ENCODE assay signal across 29 mouse cellular contexts in the genomic region with DNA sequence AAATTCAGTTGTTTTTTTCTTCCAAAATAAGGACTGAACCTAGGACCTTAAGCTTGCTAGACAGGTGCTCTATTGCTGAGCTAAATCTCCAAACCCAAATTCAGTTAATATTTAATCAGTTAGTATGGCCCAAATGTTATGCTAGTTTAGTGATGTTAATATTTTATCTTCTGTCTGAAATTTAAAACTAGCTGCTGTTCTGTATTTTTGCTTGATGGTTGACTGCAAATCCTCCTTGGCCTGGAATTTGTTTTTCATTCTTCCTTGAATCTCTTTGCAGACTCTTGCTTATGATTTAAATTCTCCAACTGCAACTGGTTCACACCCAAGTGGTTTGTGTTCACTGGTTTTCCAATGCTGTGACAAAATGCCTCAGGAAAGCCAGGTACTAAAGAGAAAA.
"Had no signal": no experiment of that assay in that cellular context is flagged by ENCODE, and none has a peak within 500 bp of the region (broad histone marks: within the 10 kb centered on the region; RNA-seq: fewer than 3 reads in every experiment).

No protein-coding gene starts in this region.

- DNase-seq: cerebellum, adult 2 months; cerebellum, adult 8-10 months; cerebellum, adult 9-10 months; cerebellum, adult 9-11 months; cerebellum, postnatal 10 days; cerebellum, postnatal 14 days; cerebellum, postnatal 25 days; cerebellum, postnatal 36 days; embryo, embryonic 11 days; forebrain, postnatal 0 days; gastrocnemius, adult 2 months; gastrocnemius, postnatal 10 days; gastrocnemius, postnatal 14 days; gastrocnemius, postnatal 25 days; gastrocnemius, postnatal 36 days; heart, adult 11 months; heart, adult 18-20 months; heart, adult 2 months had no signal

- H3K36me3 ChIP-seq: embryonic facial prominence, embryonic 10.5 days; embryonic facial prominence, embryonic 12.5 days; embryonic facial prominence, embryonic 13.5 days; embryonic facial prominence, embryonic 15.5 days; forebrain, embryonic 10.5 days; forebrain, embryonic 12.5 days; forebrain, embryonic 15.5 days had no signal

- H3K27ac ChIP-seq: embryonic facial prominence, embryonic 10.5 days; embryonic facial prominence, embryonic 12.5 days; embryonic facial prominence, embryonic 13.5 days; embryonic facial prominence, embryonic 15.5 days; forebrain, embryonic 10.5 days; forebrain, embryonic 12.5 days; forebrain, embryonic 13.5 days; forebrain, embryonic 15.5 days; gastrocnemius, adult 2 months; heart, adult 2 months had no signal

- H3K9me3 ChIP-seq: embryonic facial prominence, embryonic 10.5 days; embryonic facial prominence, embryonic 12.5 days; embryonic facial prominence, embryonic 13.5 days; embryonic facial prominence, embryonic 15.5 days; forebrain, embryonic 10.5 days; forebrain, embryonic 12.5 days; forebrain, embryonic 13.5 days; forebrain, embryonic 15.5 days had no signal

- H3K4me2 ChIP-seq: embryonic facial prominence, embryonic 12.5 days; embryonic facial prominence, embryonic 13.5 days; embryonic facial prominence, embryonic 15.5 days; forebrain, embryonic 12.5 days; forebrain, embryonic 13.5 days; forebrain, embryonic 15.5 days had no signal

- H3K9ac ChIP-seq: embryonic facial prominence, embryonic 12.5 days; embryonic facial prominence, embryonic 13.5 days; embryonic facial prominence, embryonic 15.5 days; forebrain, embryonic 12.5 days; forebrain, embryonic 13.5 days; forebrain, embryonic 15.5 days; forebrain, postnatal 0 days had no signal

- ATAC-seq: forebrain, embryonic 13.5 days; forebrain, embryonic 14.5 days; forebrain, embryonic 15.5 days; forebrain, embryonic 16.5 days; forebrain, postnatal 0 days had no signal

- H3K4me3 ChIP-seq: embryonic facial prominence, embryonic 10.5 days; embryonic facial prominence, embryonic 12.5 days; embryonic facial prominence, embryonic 13.5 days; embryonic facial prominence, embryonic 15.5 days; erythroblast, embryonic 14.5 days; forebrain, embryonic 10.5 days; forebrain, embryonic 12.5 days; forebrain, embryonic 13.5 days; forebrain, embryonic 15.5 days; gastrocnemius, adult 2 months; heart, adult 2 months had no signal

- H3K27me3 ChIP-seq: embryonic facial prominence, embryonic 12.5 days; embryonic facial prominence, embryonic 13.5 days; embryonic facial prominence, embryonic 15.5 days; forebrain, embryonic 12.5 days; forebrain, embryonic 13.5 days; forebrain, embryonic 15.5 days had no signal

- H3K4me1 ChIP-seq: embryonic facial prominence, embryonic 10.5 days; embryonic facial prominence, embryonic 12.5 days; embryonic facial prominence, embryonic 13.5 days; embryonic facial prominence, embryonic 15.5 days; forebrain, embryonic 10.5 days; forebrain, embryonic 12.5 days; forebrain, embryonic 13.5 days; forebrain, embryonic 15.5 days had no signal
